Mouse (Mus musculus): ENCODE measurements around the gene Lyrm1.

DNA sequence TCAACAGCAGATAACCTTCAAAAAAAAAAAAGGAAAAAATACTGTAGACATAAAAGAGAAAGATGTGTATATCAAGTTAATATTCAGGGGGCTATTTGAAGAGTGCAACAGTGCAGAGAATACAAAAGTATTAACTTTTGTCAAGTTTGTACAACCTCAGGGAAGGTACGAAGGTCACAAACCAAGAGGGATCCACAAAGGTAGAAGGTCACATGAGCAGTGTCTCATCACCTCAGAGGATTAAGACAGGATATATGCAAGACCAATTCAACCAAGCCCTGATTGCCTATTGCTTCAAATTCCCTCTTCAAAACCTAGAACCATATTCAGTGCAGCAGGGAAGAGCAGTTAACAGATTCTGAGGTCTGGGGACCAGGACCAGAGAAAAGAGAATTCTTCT lies 42.5 kb upstream of the Lyrm1 start:
- TF ChIP-seq CTCF (IDR thresholded peaks at IDR 0.05) (no peak), POLR2A (IDR thresholded peaks at IDR 0.05; ENCODE audit: insufficient read depth, low read depth, low read length) (no peak), EP300 (IDR thresholded peaks at IDR 0.05; ENCODE audit: insufficient read depth, low read depth, low read length) (no peak)

All from heart, adult 2 months (tissue).